Mouse (Mus musculus) MEL (cell line): Measurements from ENCODE around the gene Calcr.

ENCODE experiments used
- CTCF ChIP-seq, 3 experiments: IDR thresholded peaks in 2 of 3; conservative IDR thresholded peaks in 1 of 3; 2 replicates each; pipeline ENCODE4 v1.5.1; 2011 to 2012; ENCODE audit warnings: low read length in 3 of 3, low read depth in 2 of 3, mild to moderate bottlenecking in 2 of 3, improper control_type of control experiment in 1 of 3, inconsistent platforms in 1 of 3, mixed read lengths in 1 of 3, moderate library complexity in 1 of 3; ENCODE audit not compliant: control insufficient read depth in 1 of 3, insufficient read depth in 1 of 3, poor library complexity in 1 of 3, severe bottlenecking in 1 of 3
- USF2 ChIP-seq, 2 experiments: IDR thresholded peaks; 2 replicates each; pipeline ENCODE4 v1.6.1; 2011 to 2012; ENCODE audit warnings: improper control_type of control experiment in 2 of 2, low read length in 2 of 2, borderline replicate concordance in 1 of 2, inconsistent platforms in 1 of 2, low read depth in 1 of 2, mild to moderate bottlenecking in 1 of 2; ENCODE audit not compliant: insufficient read depth in 1 of 2

- TF ChIP-seq USF2 (IDR thresholded peaks at IDR 0.05; ENCODE audit: borderline replicate concordance in 1 of 2, insufficient read depth in 1 of 2, low read depth in 1 of 2, low read length in 2 of 2) (no peak), CTCF (IDR thresholded peaks at IDR 0.05 in 2 of 3, conservative IDR thresholded peaks at IDR 0.05 in 1 of 3; ENCODE audit: control insufficient read depth in 1 of 3, insufficient read depth in 1 of 3, low read depth in 2 of 3, low read length in 3 of 3, poor library complexity in 1 of 3, severe bottlenecking in 1 of 3) (no peak)
These were observed 1.1 kb downstream of the Calcr start for GRCm38 (mm10) chr6:3763171-3763967.
